Mouse (Mus musculus) cerebellum, adult 2 months (tissue): ENCODE results near the gene Fkbp2. TPM values are rescaled to one million over a fixed set of nuclear protein-coding genes. Genes with fewer than 3 reads are reported as not detected.

ENCODE experiments used
- DNase-seq, 2 experiments: peaks; one replicate each; pipeline ENCODE4 v3.0.0; 2021
- H3K27ac ChIP-seq: fragments of 200-500 bp; 2 replicates; pipeline ENCODE4 v1.5.1; 2012; ENCODE audit warnings: low read length, control low read depth, inconsistent platforms; ENCODE audit not compliant: insufficient read depth
- H3K27me3 ChIP-seq: fragments of 200-500 bp; 2 replicates; pipeline ENCODE4 v1.6.1; 2012; ENCODE audit warnings: inconsistent platforms, mild to moderate bottlenecking, low read length, moderate library complexity; ENCODE audit not compliant: control insufficient read depth, insufficient read depth
- H3K4me1 ChIP-seq: fragments of 200-500 bp; 2 replicates; pipeline ENCODE4 v1.6.1; 2011; ENCODE audit warnings: low read length; ENCODE audit not compliant: control insufficient read depth, insufficient read depth
- H3K4me3 ChIP-seq: fragments of 200-500 bp; replicated peaks from 2 replicates; pipeline ENCODE3; 2011; ENCODE audit warnings: mild to moderate bottlenecking, low read depth, low read length, control low read depth; ENCODE audit not compliant: insufficient read depth
- CTCF ChIP-seq: fragments of 200-500 bp; IDR thresholded peaks from 2 replicates; pipeline ENCODE4 v1.5.1; 2011; ENCODE audit warnings: low read depth, mild to moderate bottlenecking, control low read depth, low read length, moderate library complexity, borderline replicate concordance; ENCODE audit not compliant: insufficient read depth
- POLR2A ChIP-seq: fragments of 200-500 bp; IDR thresholded peaks from 2 replicates; pipeline ENCODE4 v1.6.1; 2011; ENCODE audit warnings: low read length, control low read depth, borderline replicate concordance; ENCODE audit not compliant: insufficient read depth
- WGBS: fragments of 180-500 bp; shearing (Covaris S2); methylation state at CpG from one replicate; pipeline ENCODE4 v1.1.7; 2018; 5-methylcytosine and 5-hydroxymethylcytosine counted together
- polyA plus RNA-seq: library from polyadenylated mRNA; depleted of rRNA; stranded (reverse); fragments of >200 nt; gene quantifications from 2 replicates; pipeline ENCODE4 v1.2.3, GENCODE M21; 2012

The Fkbp2 gene
- polyA plus RNA-seq, 1 experiment, result 257 TPM

- no peaks in the 10 kb centered on the region for H3K27me3 ChIP-seq
- WGBS, result 10% methylated on average over 3 of the region's 3 CpGs
- peak overlapping the region; percentile 97 for H3K4me3 ChIP-seq
- peak overlapping the region; percentile 73; the same call in 1 of the 2 replicates for H3K27ac ChIP-seq
- DNase-seq, result no peak
- H3K4me1 ChIP-seq, result peaks cover 21% of the 10 kb centered on the region
- no peak for TF ChIP-seq POLR2A
- TF ChIP-seq CTCF, result no peak
Measured at GRCm38 (mm10) chr19:6952712-6953037, 27.6 kb downstream of the Fkbp2 start.

DNA sequence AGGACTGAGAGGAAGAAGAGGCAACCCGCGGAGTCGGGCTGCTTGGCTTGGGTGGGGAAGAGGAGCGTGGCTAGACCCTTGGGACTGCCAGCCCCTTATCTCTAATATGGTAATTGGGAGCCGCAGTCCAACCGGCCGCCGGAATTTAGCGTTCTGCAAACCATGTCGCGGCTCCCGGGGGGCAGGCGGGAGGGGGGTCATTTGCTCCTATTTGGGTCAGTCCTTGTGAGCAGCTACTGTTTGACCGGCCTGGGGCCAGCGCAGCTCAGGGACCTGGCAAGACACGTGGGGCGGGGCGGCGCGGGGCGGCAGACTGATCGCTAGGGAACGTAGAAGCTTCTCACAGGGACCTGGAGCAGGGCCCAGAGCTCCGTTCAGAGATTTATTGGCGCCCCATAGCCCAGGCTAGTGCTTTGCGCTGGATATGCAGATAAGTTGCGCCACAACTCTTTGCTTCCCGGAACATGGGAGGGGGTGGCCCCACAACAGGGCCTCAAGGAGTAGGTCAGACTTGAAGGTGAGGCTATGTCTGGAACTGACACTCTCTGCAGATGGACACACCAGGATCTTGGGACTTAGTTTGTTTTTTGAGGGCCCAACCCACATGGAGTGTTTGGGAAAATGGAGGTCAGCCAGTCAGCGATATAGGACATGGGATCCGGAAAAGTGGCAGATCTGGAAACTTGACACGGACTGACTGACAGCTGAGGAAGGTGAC lies 28.1 kb downstream of the Fkbp2 start:
- WGBS, result under 1% methylated on average over 31 of the region's 31 CpGs

GRCm38 (mm10) chr19:6951381-6951968 lies 28.8 kb downstream of the Fkbp2 start:
- TF ChIP-seq CTCF, result no peak
- peak; percentile 70; the same call in 1 of the 2 replicates for TF ChIP-seq POLR2A
- DNase-seq, result peak; percentile 94 to 96
- no peaks in the 10 kb centered on the region for H3K27me3 ChIP-seq
- peaks cover 22% of the 10 kb centered on the region for H3K4me1 ChIP-seq
- H3K27ac ChIP-seq, result peak overlapping the region; percentile 79
- H3K4me3 ChIP-seq, result peak overlapping the region; percentile 97
- under 1% methylated on average over 35 of the region's 35 CpGs for WGBS

More for the DNA sequence above, 28.1 kb downstream of the Fkbp2 start:
- Histone ChIP-seq H3K4me1 (peaks cover 22% of the 10 kb centered on the region), H3K27me3 (no peaks in the 10 kb centered on the region), H3K4me3 (peak overlapping the region; percentile 97), H3K27ac (peak overlapping the region; percentile 73)
- TF ChIP-seq POLR2A (no peak), CTCF (no peak)
- DNase-seq, result peak; percentile 78 to 82

GRCm38 (mm10) chr19:6950613-6951153 lies 29.6 kb downstream of the Fkbp2 start:
- TF ChIP-seq POLR2A, result peak; percentile 81; the same call in 1 of the 2 replicates
- no peak for TF ChIP-seq CTCF
- H3K4me1 ChIP-seq, result peaks cover 22% of the 10 kb centered on the region
- H3K27me3 ChIP-seq, result no peaks in the 10 kb centered on the region
- H3K4me3 ChIP-seq, result peak overlapping the region; percentile 97
- under 1% methylated on average over 28 of the region's 28 CpGs for WGBS
- peak; percentile 77 to 78 for DNase-seq
- H3K27ac ChIP-seq, result peak overlapping the region; percentile 79

DNA sequence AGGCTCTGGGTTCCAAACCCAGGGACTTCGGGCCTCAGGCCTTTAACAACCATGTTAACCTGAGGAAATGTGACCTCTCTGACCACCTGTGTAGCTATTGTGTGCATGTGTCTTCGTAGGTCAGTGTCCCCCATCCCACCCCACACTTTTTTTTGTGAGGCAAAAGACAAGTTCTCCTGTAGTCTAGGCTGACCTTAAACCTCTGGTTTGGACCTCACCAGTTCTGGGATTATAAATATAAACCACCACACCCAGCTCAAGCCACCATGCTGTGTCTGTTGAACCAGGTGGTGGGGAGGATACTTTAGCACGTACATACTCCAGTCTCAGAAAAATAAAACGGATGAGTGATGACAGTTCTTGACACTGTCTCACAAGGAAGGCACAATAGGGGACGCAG lies 30.4 kb downstream of the Fkbp2 start:
- WGBS, result 36% methylated on average over 5 of the region's 5 CpGs
- TF ChIP-seq CTCF (no peak), POLR2A (no peak)
- H3K27ac ChIP-seq, result no peak overlapping the region

DNA sequence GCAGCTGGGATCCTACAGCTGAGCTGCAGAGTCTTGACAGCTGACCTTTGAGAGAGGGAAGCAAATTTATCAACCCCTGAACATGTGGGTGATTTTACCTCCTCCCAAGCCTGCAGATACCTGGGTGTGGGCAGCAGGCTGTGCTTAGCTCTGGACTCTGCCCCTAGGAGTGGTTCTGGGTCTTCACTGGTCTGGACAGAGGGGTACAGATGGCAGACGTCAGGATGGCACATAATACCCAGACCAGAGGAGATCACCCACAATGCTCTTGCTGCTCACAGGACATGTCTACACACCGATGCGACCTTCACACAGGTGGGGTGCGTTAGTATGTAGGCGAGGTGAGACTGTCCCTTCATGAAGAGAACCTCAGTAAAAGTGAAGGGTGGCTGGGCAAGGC lies 30.8 kb downstream of the Fkbp2 start:
- TF ChIP-seq POLR2A, result no peak

More for the DNA sequence above, 30.4 kb downstream of the Fkbp2 start:
- Histone ChIP-seq H3K4me1 (peaks cover 22% of the 10 kb centered on the region), H3K4me3 (no peak overlapping the region), H3K27me3 (no peaks in the 10 kb centered on the region)
- DNase-seq, result no peak

GRCm38 (mm10) chr19:6948186-6948585 lies 32.1 kb downstream of the Fkbp2 start:
- no peaks in the 10 kb centered on the region for H3K27me3 ChIP-seq
- no peak overlapping the region for H3K4me3 ChIP-seq
- H3K4me1 ChIP-seq, result peaks cover 22% of the 10 kb centered on the region
- 14% methylated on average over 4 of the region's 4 CpGs for WGBS
- TF ChIP-seq POLR2A (no peak), CTCF (no peak)
- H3K27ac ChIP-seq, result peak overlapping the region; percentile 74
- peak; percentile 79 to 88 for DNase-seq

More for the DNA sequence above, 30.8 kb downstream of the Fkbp2 start:
- H3K4me1 ChIP-seq, result peaks cover 22% of the 10 kb centered on the region
- no peak for DNase-seq
- no peak overlapping the region for H3K4me3 ChIP-seq
- H3K27ac ChIP-seq, result no peak overlapping the region
- no peaks in the 10 kb centered on the region for H3K27me3 ChIP-seq
- 87% methylated on average over 5 of the region's 5 CpGs for WGBS

- no peak for DNase-seq
- Histone ChIP-seq H3K4me3 (no peak overlapping the region), H3K4me1 (peaks cover 20% of the 10 kb centered on the region), H3K27me3 (no peaks in the 10 kb centered on the region), H3K27ac (peak overlapping the region; percentile 74)
- TF ChIP-seq CTCF (no peak), POLR2A (no peak)
- 35% methylated on average over 4 of the region's 4 CpGs for WGBS
Measured at GRCm38 (mm10) chr19:6947742-6948141, 32.6 kb downstream of the Fkbp2 start.
